Mouse (Mus musculus): ENCODE results near the gene Spcs3. TPM values are rescaled to one million over a fixed set of nuclear protein-coding genes. Genes with fewer than 3 reads are reported as not detected.

Spcs3 gene
- polyA plus RNA-seq, 1 experiment from 2014 or later: 60.2 TPM

Other genes with a start within 250 kb of the Spcs3 start
- gene Asb5, start 418 bp downstream of the Spcs3 start, polyA plus RNA-seq (2015; fragmentation: Nextera tagmentation; extraction: Ambion mirVana): 1.3 and 2.4 TPM in 2 replicates
- gene Spata4, start 70.8 kb upstream of the Spcs3 start, polyA plus RNA-seq (2015; fragmentation: Nextera tagmentation; extraction: Ambion mirVana): not detected in 2 replicates